Mouse (Mus musculus): ENCODE results near the gene Capn15.

GRCm38 (mm10) chr17:25962413-25962905 is 23.1 kb downstream of the Capn15 start:
- TF ChIP-seq CTCF (IDR thresholded peaks at IDR 0.05; ENCODE audit: low read depth, low read length), result no peak
- no peak for TF ChIP-seq POLR2AphosphoS5 (IDR thresholded peaks at IDR 0.05; ENCODE audit: insufficient replicate concordance, low read depth, low read length)
- no peak for TF ChIP-seq TAL1 (conservative IDR thresholded peaks at IDR 0.05; ENCODE audit: low read depth, low read length)
- TF ChIP-seq GATA1 (IDR thresholded peaks at IDR 0.05; ENCODE audit: borderline replicate concordance, low read length), result no peak

Measured in G1E (cell line).